Mouse (Mus musculus): ENCODE measurements around the gene Hira. TPM values are rescaled to one million over a fixed set of nuclear protein-coding genes. Genes with fewer than 3 reads are reported as not detected.

Hira gene
- 36.8 and 51.6 TPM in 2 replicates for polyA plus RNA-seq (2012; rRNA removed; ENCODE audit: low replicate concordance)

DNA sequence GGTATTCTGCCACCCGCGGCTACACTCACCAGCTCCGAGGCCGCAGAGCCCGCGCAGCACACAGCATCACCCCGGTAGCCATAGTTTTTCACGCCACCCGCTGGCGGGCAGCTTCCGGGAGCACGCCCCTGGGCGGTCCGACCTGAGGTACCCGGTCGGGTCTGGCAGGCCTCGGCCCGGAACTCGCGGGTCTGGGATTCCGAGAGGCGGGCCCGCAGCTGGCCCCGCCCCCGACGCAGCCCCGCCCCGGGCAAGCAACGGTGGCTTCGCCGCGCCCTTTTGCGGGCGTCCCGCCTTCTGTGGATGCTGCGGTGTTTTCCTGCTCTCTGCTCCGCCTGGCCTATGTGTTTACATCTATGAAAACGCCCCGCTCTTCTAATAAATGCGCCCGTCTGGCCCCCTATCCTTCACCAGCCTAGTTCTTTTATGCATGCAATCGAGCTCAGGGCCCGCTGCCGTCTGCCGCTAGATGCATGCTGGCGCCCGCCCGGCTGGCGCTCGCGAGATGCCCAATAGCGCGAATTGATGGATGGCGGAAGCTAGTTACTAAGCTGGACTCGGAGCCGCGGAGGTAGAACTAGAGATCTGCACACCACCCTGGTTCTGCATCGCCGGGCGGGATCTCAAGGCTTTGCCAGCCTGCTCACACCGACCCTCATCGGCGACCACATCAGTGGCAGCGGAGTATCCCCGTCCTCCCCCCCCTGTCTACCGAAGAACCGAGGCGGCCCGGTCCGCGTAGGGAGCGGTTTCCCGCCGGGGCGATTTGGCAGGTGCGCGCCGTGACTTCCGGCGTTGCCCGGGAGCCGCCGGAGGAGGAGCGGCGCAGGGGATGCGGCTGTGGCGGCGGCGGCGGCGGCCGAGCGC is at the start of gene Hira, which contains the start of gene Mrpl40:
Gene Hira (plus strand): TSS at position 596 of the 867 bp plus-strand sequence.
Gene Mrpl40 (minus strand): TSS at position 421 of the 867 bp plus-strand sequence.

GRCm38 (mm10) chr16:18836468-18837208 is 40.2 kb upstream of the Hira start, which contains the start of the genes 2510002D24Rik and Gm28539:
2510002D24Rik (plus strand) TSS chr16:18836578.
Gm28539 (plus strand) TSS chr16:18836584.

Other genes starting within 250 kb of the Hira start
- gene Sept5, start 247.1 kb upstream of the Hira start, polyA plus RNA-seq (2012; rRNA removed; ENCODE audit: low replicate concordance): 83.1 and 241 TPM in 2 replicates
- gene Cldn5, start 100.2 kb upstream of the Hira start, polyA plus RNA-seq (2012; rRNA removed; ENCODE audit: low replicate concordance): 9.6 and 21.2 TPM in 2 replicates
- gene Ufd1, start 65.3 kb upstream of the Hira start, polyA plus RNA-seq (2012; rRNA removed; ENCODE audit: low replicate concordance): 9.3 and 14.3 TPM in 2 replicates
- gene Cdc45, start 65.0 kb upstream of the Hira start, polyA plus RNA-seq (2012; rRNA removed; ENCODE audit: low replicate concordance): 6.5 and 8.8 TPM in 2 replicates
- 36.7 and 77.8 TPM in 2 replicates for gene 2510002D24Rik, start 40.5 kb upstream of the Hira start, polyA plus RNA-seq (2012; rRNA removed; ENCODE audit: low replicate concordance)
- 0.61 TPM in 1 of 2 replicates, not detected in the other for gene Gm28539, start 40.5 kb upstream of the Hira start, polyA plus RNA-seq (2012; rRNA removed; ENCODE audit: low replicate concordance)
- 6.0 and 6.1 TPM in 2 replicates for gene Mrpl40, start 175 bp upstream of the Hira start, polyA plus RNA-seq (2012; rRNA removed; ENCODE audit: low replicate concordance)

All from duodenum, adult 2 months (tissue).